Mouse (Mus musculus) G1E (cell line): ENCODE measurements around the gene Olfr385. TPM values are rescaled to one million over a fixed set of nuclear protein-coding genes. Genes with fewer than 3 reads are reported as not detected.
"Not testable (repeated sequence)": the region's sequence is repeated elsewhere in the genome, so short reads cannot be mapped to it uniquely, and the experiment has no call there.

Experiments used
- ATAC-seq: 2 replicates; pipeline ENCODE4 v1.8.0; 2016; ENCODE audit warnings: mild to moderate bottlenecking; ENCODE audit not compliant: insufficient number of reproducible peaks, poor library complexity, low FRiP score, severe bottlenecking; ENCODE audit errors: extremely low read depth
- DNase-seq: peaks from one replicate; pipeline ENCODE4 v3.0.0; 2012; ENCODE audit warnings: low spot score
- H3K27me3 ChIP-seq: 2 replicates; pipeline ENCODE4 v1.6.1; 2012; ENCODE audit warnings: mild to moderate bottlenecking, low read length, inconsistent platforms; ENCODE audit not compliant: insufficient read depth
- H3K36me3 ChIP-seq: replicated peaks from 2 replicates; pipeline ENCODE3; 2012; ENCODE audit warnings: mild to moderate bottlenecking, inconsistent platforms
- H3K4me1 ChIP-seq: 2 replicates; pipeline ENCODE4 v1.6.1; 2012; ENCODE audit warnings: low read depth, low read length, inconsistent platforms, mixed read lengths; ENCODE audit not compliant: insufficient read depth
- H3K4me3 ChIP-seq: 2 replicates; pipeline ENCODE4 v1.5.1; 2012; ENCODE audit warnings: low read depth, mild to moderate bottlenecking, inconsistent platforms, low read length, moderate library complexity, mixed read lengths
- H3K9me3 ChIP-seq: replicated peaks from 2 replicates; pipeline ENCODE4 v1.6.1; 2012; ENCODE audit warnings: inconsistent platforms
- CTCF ChIP-seq: IDR thresholded peaks from 2 replicates; pipeline ENCODE4 v1.5.1; 2012; ENCODE audit warnings: low read depth, low read length, inconsistent platforms, mixed read lengths
- GATA1 ChIP-seq: IDR thresholded peaks from 2 replicates; pipeline ENCODE4 v1.6.1; 2012; ENCODE audit warnings: borderline replicate concordance, low read length, inconsistent platforms, mixed read lengths
- GATA2 ChIP-seq: IDR thresholded peaks from 2 replicates; pipeline ENCODE4 v1.6.1; 2012; ENCODE audit warnings: low read depth, low read length, inconsistent platforms, borderline replicate concordance
- POLR2AphosphoS5 ChIP-seq: IDR thresholded peaks from 2 replicates; pipeline ENCODE4 v1.6.1; 2012; ENCODE audit warnings: low read depth, low read length, inconsistent platforms; ENCODE audit not compliant: insufficient replicate concordance
- TAL1 ChIP-seq: conservative IDR thresholded peaks from 2 replicates; pipeline ENCODE4 v1.6.1; 2012; ENCODE audit warnings: low read depth, low read length, inconsistent platforms, mixed read lengths
- polyA plus RNA-seq: library from polyadenylated mRNA; stranded (reverse); fragments of >175 nt; gene quantifications from 2 replicates; pipeline ENCODE4 v1.2.3, GENCODE M21; 2012
- total RNA-seq, 2 experiments: library from RNA; stranded (forward) in 1 of 2; stranded (reverse) in 1 of 2; fragments of 200-1000 nt in 1 of 2; fragments of >200 nt in 1 of 2; fragmentation: Nextera tagmentation in 1 of 2; gene quantifications; 2 replicates each; pipeline ENCODE4 v1.2.3; 2014 to 2017

Olfr385 gene
- not detected in 2 replicates for total RNA-seq (2014; fragmentation: Nextera tagmentation)
- total RNA-seq (2017), result 0.12 TPM in 1 of 2 replicates, not detected in the other
- not detected in 2 replicates for polyA plus RNA-seq

GRCm38 (mm10) chr11:73592908-73593307 lies at the start of gene Olfr385:
Gene Olfr385 (minus strand): TSS chr11:73593008.
- no peaks in the 10 kb centered on the region for H3K4me1 ChIP-seq
- no peaks in the 10 kb centered on the region for H3K36me3 ChIP-seq
- no peak within 1 kb of the TSS for H3K4me3 ChIP-seq
- ATAC-seq (no peak), DNase-seq (no peak)
- no peak for TF ChIP-seq POLR2AphosphoS5
- TF ChIP-seq TAL1, result no peak
- TF ChIP-seq GATA1, result no peak
- TF ChIP-seq GATA2, result no peak
- TF ChIP-seq CTCF, result no peak
- no peaks in the 10 kb centered on the region for H3K9me3 ChIP-seq
- H3K27me3 ChIP-seq, result no peaks in the 10 kb centered on the region

DNA sequence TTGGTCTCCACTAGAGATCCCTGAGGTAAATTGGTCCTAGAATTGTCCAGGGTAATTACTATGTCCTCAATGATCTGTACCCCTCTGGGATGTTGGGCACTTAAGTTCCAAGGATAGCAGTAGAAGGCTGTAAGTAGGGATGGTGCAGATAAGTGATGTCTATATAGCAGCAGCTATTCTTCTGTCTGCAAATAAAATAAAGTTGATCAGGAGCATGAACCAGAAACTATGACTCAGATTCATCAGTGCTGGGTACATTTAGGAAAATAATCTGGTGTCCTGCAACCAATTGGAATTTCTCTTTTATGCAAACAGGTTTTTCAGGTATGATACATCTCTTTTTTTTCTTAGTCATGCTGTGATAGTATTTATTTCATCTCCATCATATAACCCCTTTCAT lies 5.5 kb upstream of the Olfr385 start, which contains the start of gene Olfr384:
Olfr384 (plus strand) TSS at position 301 of the 400 bp plus-strand sequence.
- DNase-seq, result no peak
- Histone ChIP-seq H3K4me3 (no peak within 1 kb of the TSS), H3K36me3 (no peaks in the 10 kb centered on the region), H3K4me1 (no peaks in the 10 kb centered on the region), H3K27me3 (no peaks in the 10 kb centered on the region), H3K9me3 (no peaks in the 10 kb centered on the region)
- TF ChIP-seq GATA2 (no peak), POLR2AphosphoS5 (no peak), TAL1 (no peak), GATA1 (no peak), CTCF (no peak)
- no peak for ATAC-seq

DNA sequence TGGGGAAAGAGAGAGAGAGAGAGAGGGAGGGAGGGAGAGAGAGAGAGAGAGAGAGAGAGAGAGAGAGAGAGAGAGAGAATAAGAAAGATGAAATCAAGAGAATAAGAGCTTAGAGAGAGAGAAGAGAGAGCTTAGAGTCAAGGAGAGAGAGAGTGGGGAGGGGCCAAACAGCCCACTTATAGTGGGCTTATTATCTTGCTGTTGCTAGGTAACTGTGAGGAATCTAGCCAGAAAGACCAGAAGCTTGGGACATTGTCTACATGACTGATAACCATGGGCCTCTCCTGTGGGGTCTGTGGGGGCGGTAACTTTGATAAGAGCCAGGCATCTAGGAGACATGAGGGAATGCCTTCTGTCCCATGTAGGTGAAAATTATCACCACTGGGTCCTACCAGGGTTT lies 9.6 kb downstream of the Olfr385 start:
- H3K4me3 ChIP-seq, H3K4me1 ChIP-seq, H3K27me3 ChIP-seq, DNase-seq, ATAC-seq, H3K9me3 ChIP-seq, H3K36me3 ChIP-seq: not testable (repeated sequence)

- Histone ChIP-seq H3K9me3 (no peaks in the 10 kb centered on the region), H3K4me3 (no peak overlapping the region), H3K27me3 (peaks cover 2% of the 10 kb centered on the region; the same call in 1 of the 2 replicates), H3K4me1 (no peaks in the 10 kb centered on the region), H3K36me3 (no peaks in the 10 kb centered on the region)
- TF ChIP-seq POLR2AphosphoS5 (no peak), GATA1 (no peak), CTCF (no peak), TAL1 (no peak), GATA2 (no peak)
- ATAC-seq (no peak), DNase-seq (no peak)
Measured at GRCm38 (mm10) chr11:73579871-73580270, 12.9 kb downstream of the Olfr385 start.

Other genes with a start within 250 kb of the Olfr385 start
- not detected in 2 replicates for gene Olfr20, start 242.2 kb downstream of the Olfr385 start, total RNA-seq (2014; fragmentation: Nextera tagmentation)
- 0.11 TPM in 1 of 2 replicates, not detected in the other for gene Olfr20, start 242.2 kb downstream of the Olfr385 start, total RNA-seq (2017)
- not detected in 2 replicates for gene Olfr20, start 242.2 kb downstream of the Olfr385 start, polyA plus RNA-seq
- not detected in 2 replicates for gene Olfr376, start 221.8 kb downstream of the Olfr385 start, total RNA-seq (2014; fragmentation: Nextera tagmentation)
- 0.27 TPM in 1 of 2 replicates, not detected in the other for gene Olfr376, start 221.8 kb downstream of the Olfr385 start, total RNA-seq (2017)
- not detected in 2 replicates for gene Olfr376, start 221.8 kb downstream of the Olfr385 start, polyA plus RNA-seq
- gene Olfr1, start 193.4 kb downstream of the Olfr385 start, total RNA-seq (2014; fragmentation: Nextera tagmentation), result not detected in 2 replicates
- gene Olfr1, start 193.4 kb downstream of the Olfr385 start, total RNA-seq (2017), result 0.06 and 0.16 TPM in 2 replicates
- not detected in 2 replicates for gene Olfr1, start 193.4 kb downstream of the Olfr385 start, polyA plus RNA-seq
- gene Olfr378, start 164.5 kb downstream of the Olfr385 start, total RNA-seq (2014; fragmentation: Nextera tagmentation), result not detected in 2 replicates
- 0.23 TPM in 1 of 2 replicates, not detected in the other for gene Olfr378, start 164.5 kb downstream of the Olfr385 start, total RNA-seq (2017)
- not detected in 2 replicates for gene Olfr378, start 164.5 kb downstream of the Olfr385 start, polyA plus RNA-seq
- not detected in 2 replicates for gene Olfr380, start 135.5 kb downstream of the Olfr385 start, total RNA-seq (2014; fragmentation: Nextera tagmentation)
- gene Olfr380, start 135.5 kb downstream of the Olfr385 start, total RNA-seq (2017), result not detected in 2 replicates
- not detected in 2 replicates for gene Olfr380, start 135.5 kb downstream of the Olfr385 start, polyA plus RNA-seq
- gene Olfr381, start 101.4 kb downstream of the Olfr385 start, total RNA-seq (2014; fragmentation: Nextera tagmentation), result not detected in 2 replicates
- 0.06 and 0.11 TPM in 2 replicates for gene Olfr381, start 101.4 kb downstream of the Olfr385 start, total RNA-seq (2017)
- gene Olfr381, start 101.4 kb downstream of the Olfr385 start, polyA plus RNA-seq, result not detected in 2 replicates
- not detected in 2 replicates for gene Olfr382, start 75.8 kb downstream of the Olfr385 start, total RNA-seq (2014; fragmentation: Nextera tagmentation)
- gene Olfr382, start 75.8 kb downstream of the Olfr385 start, total RNA-seq (2017), result not detected in 2 replicates
- not detected in 2 replicates for gene Olfr382, start 75.8 kb downstream of the Olfr385 start, polyA plus RNA-seq
- gene Olfr384, start 5.6 kb upstream of the Olfr385 start, total RNA-seq (2014; fragmentation: Nextera tagmentation), result not detected in 2 replicates
- gene Olfr384, start 5.6 kb upstream of the Olfr385 start, total RNA-seq (2017), result 0.22 TPM in 1 of 2 replicates, not detected in the other
- gene Olfr384, start 5.6 kb upstream of the Olfr385 start, polyA plus RNA-seq, result not detected in 2 replicates
- not detected in 2 replicates for gene Zfp735, start 95.8 kb upstream of the Olfr385 start, total RNA-seq (2014; fragmentation: Nextera tagmentation)
- gene Zfp735, start 95.8 kb upstream of the Olfr385 start, total RNA-seq (2017), result 0.06 and 0.22 TPM in 2 replicates
- gene Zfp735, start 95.8 kb upstream of the Olfr385 start, polyA plus RNA-seq, result not detected in 2 replicates
- gene Olfr389, start 187.7 kb upstream of the Olfr385 start, total RNA-seq (2014; fragmentation: Nextera tagmentation), result not detected in 2 replicates
- 0.05 and 0.12 TPM in 2 replicates for gene Olfr389, start 187.7 kb upstream of the Olfr385 start, total RNA-seq (2017)
- gene Olfr389, start 187.7 kb upstream of the Olfr385 start, polyA plus RNA-seq, result not detected in 2 replicates
- not detected in 2 replicates for gene Olfr390, start 190.0 kb upstream of the Olfr385 start, total RNA-seq (2014; fragmentation: Nextera tagmentation)
- 0.11 and 0.12 TPM in 2 replicates for gene Olfr390, start 190.0 kb upstream of the Olfr385 start, total RNA-seq (2017)
- gene Olfr390, start 190.0 kb upstream of the Olfr385 start, polyA plus RNA-seq, result not detected in 2 replicates
- gene Olfr391-ps, start 210.0 kb upstream of the Olfr385 start, total RNA-seq (2014; fragmentation: Nextera tagmentation), result not detected in 2 replicates
- gene Olfr391-ps, start 210.0 kb upstream of the Olfr385 start, total RNA-seq (2017), result 0.11 TPM in 1 of 2 replicates, not detected in the other
- not detected in 2 replicates for gene Olfr391-ps, start 210.0 kb upstream of the Olfr385 start, polyA plus RNA-seq
- gene Olfr392, start 224.0 kb upstream of the Olfr385 start, total RNA-seq (2014; fragmentation: Nextera tagmentation), result not detected in 2 replicates
- gene Olfr392, start 224.0 kb upstream of the Olfr385 start, total RNA-seq (2017), result 0.06 and 0.11 TPM in 2 replicates
- not detected in 2 replicates for gene Olfr392, start 224.0 kb upstream of the Olfr385 start, polyA plus RNA-seq